Mouse (Mus musculus) testis, postnatal 14 days (tissue): ENCODE data around the gene Tmx2.
A peak's percentile ranks its signal among the peaks of the same experiment; 100 is the strongest.

Experiments used
- DNase-seq: peaks from one replicate; pipeline ENCODE4 v3.0.0; 2021; ENCODE audit warnings: low spot score

Tmx2 gene

GRCm38 (mm10) chr2:84638428-84639220 is 40.3 kb downstream of the Tmx2 start:
- no peak for DNase-seq

- no peak for DNase-seq
These were observed 41.3 kb downstream of the Tmx2 start for GRCm38 (mm10) chr2:84637452-84638165.

- DNase-seq = no peak
These were observed 42.7 kb downstream of the Tmx2 start for GRCm38 (mm10) chr2:84636231-84636741.

- DNase-seq = peak; percentile 85
These were observed 43.3 kb downstream of the Tmx2 start for GRCm38 (mm10) chr2:84635611-84636010.

GRCm38 (mm10) chr2:84634934-84635482 is 43.9 kb downstream of the Tmx2 start:
- no peak for DNase-seq

- DNase-seq = no peak
These were observed 44.9 kb downstream of the Tmx2 start for GRCm38 (mm10) chr2:84634006-84634405.

GRCm38 (mm10) chr2:84632999-84633398 is 45.9 kb downstream of the Tmx2 start:
- DNase-seq = peak; percentile 55

GRCm38 (mm10) chr2:84632001-84632400 is 46.9 kb downstream of the Tmx2 start:
- DNase-seq = no peak

- no peak for DNase-seq
These were observed 51.9 kb downstream of the Tmx2 start for GRCm38 (mm10) chr2:84627036-84627435.

- peak; percentile 54 for DNase-seq
These were observed 52.5 kb downstream of the Tmx2 start for GRCm38 (mm10) chr2:84626366-84626975.

GRCm38 (mm10) chr2:84624201-84624600 is 54.7 kb downstream of the Tmx2 start:
- no peak for DNase-seq

GRCm38 (mm10) chr2:84623428-84624119 is 55.4 kb downstream of the Tmx2 start:
- no peak for DNase-seq

- no peak for DNase-seq
These were observed 56.3 kb downstream of the Tmx2 start for GRCm38 (mm10) chr2:84622668-84623067.
